Mouse (Mus musculus) MN1 (cell line): ENCODE results near the gene Tctex1d4.

Source experiments
- DNase-seq: peaks from one replicate; pipeline ENCODE4 v3.0.0-alpha.2; 2016; ENCODE audit warnings: low spot score

Tctex1d4 gene

DNA sequence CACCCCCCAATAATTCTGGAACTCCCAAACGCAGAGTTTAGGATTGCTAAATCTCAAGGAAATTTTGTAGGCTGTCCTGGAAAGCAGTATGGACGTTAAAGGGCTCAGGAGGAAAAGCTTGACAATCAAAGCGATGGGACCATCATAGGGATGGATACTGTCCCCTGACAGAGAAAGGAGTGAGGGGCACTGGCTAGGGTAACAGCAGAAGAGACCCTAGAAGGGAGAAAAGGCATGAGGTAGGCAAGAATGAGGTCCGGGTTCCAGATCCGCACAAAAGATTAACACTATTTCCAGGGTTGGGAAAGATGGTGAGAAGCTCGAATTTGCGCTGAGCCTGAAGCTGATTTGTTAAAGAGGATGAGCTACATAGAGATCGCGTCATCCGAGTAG, 6.5 kb upstream of the Tctex1d4 start:
- no peak for DNase-seq

DNA sequence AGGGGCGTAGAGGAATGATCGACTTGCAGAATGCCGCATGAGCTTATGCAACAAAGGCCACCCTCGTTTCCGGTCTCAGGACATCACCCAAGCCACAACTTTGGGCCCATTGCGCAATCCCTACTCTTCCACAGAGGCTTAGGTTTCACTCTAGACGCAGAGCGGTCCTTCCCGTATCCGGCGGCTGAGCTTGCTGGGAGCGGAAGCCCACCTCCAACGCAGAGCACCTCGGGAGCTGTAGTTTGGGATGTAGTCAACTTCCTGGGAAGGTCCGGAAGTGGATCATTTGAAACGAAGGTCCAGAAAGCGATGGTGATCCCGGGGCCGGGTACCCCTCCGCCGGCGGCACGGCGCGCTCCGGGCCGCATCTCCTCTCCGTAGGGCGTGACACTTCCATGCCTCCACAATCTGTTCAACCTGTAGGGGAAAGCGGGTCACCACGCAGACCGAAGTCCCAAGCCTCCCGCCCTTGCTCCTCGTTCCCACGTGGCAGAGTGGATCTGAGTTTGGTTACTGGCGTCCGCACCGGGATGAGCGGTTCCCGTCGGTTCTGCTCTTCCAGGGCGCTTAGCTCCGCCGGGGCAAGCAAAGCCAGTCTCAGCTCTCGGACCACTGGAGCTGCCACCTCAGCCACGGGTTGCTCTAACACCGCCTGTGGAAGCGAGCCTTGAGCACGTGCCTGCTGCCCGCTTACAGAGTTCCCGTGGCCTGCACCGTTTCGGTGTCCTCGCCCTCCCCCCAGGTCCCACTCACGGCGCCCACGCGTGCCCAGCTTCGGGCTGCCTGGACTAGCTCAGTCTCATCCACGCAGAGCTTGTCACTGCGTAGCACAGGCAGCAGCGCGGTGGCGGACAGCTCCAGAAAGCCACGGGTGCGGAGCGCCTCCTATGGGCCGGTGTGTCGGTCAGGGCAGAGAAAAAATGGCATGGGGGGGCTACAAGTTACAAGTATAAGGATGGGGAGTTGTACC, 5.9 kb upstream of the Tctex1d4 start:
- DNase-seq: peak; percentile 92

DNA sequence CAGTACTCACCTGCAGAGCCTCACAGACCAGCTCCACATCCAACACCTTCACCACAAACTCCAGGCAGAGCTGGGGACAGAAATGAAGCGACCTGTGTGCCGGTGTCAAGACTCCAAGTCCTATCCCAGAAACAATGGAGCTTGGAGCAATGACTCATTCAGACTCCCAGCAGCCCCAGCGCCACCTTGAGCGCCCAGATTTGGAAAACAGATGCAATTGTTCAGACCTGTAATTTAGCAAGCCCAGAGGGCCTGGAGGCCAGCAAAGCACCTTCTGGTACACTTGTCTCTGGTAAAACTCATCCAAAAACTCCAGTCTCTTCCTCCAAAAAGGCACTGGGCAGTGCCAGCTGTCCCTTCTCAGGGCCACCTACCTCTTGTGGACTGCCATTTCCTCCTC, 4.4 kb upstream of the Tctex1d4 start:
- peak; percentile 59 for DNase-seq

DNA sequence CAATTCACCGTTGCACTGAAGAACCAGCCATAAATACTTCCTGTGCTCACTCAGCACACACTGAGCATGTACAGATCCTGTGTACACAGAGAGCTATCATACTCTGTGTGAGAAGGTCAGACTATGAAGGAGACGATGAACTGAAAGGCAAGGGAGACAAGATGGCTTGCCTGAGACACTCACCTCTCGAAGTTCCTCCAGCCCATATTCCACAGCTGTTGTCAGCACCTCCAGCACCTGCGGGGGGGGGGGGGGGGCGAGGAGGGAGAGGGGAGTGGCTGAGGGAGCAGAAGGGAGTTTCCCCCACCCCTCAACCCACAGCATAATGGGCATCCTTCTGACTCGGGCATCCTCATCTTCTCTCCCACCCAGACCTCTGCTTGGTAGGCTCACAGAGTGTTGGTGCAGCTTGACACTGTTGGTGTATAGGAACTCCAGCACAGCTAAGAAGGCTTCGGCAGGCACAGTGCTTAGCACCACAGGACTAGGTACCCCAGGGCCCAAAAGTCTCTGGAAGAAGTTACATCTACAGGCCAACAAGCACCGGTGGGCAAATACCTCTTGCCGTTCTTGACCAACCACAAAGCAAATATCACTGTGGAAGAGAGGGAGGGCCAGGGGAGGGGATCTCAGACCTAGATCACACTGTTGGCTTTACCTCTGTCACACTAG, 2.9 kb upstream of the Tctex1d4 start:
- no peak for DNase-seq

DNA sequence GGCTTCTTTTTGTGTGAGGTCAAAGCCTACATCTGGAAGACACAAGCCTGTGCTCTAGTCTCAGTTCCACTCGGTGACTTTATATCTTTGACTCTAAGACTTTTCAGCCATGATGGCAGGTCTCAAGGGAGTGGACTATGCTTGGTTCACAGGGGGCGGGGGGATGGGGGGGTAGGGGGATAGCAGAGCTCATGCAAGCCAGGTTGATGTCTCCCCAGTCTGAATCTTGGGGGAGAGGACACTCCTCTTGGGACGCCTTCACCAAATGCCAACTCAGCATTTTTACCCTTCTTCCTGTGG, 2.4 kb upstream of the Tctex1d4 start:
- no peak for DNase-seq

DNA sequence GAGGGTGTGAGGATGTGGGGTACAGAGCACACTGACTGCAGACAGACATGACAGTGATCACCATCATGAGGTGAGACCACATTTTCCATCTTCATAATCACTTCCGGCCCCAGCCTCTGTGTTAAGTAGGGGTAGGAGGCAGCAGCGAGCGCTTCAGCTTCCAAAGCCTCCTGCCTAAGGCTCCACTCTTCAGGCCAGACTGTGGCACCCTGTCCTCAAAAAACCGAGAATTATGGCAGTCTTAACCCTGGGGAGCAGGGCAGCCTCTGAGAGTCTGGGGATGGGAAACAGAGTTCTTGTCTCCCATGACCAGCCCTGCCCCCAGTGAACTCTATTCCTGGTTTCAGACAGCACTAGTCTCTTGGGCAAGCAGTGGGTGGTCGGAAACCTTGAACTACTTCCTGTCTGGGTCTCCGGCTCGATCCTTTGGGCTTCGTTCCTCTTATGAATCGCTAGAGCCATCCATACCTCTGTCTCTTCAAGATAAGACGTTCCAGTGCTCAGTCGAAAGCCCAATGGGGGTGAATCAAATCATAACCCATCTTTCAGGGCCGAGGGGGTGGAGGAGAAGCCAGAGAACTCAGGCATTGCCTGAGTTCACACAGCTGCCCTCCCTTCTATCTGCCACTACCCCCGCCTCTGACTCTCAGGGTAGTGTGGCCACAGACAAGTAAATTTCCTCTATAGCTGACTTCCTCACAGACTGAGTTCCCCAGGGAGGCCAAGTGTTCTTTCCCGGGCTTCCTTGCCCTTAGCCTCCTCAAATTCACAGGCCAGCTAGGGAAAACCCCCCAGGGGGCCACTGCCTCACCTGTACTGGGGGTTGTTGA, 1.9 kb upstream of the Tctex1d4 start:
- no peak for DNase-seq

DNA sequence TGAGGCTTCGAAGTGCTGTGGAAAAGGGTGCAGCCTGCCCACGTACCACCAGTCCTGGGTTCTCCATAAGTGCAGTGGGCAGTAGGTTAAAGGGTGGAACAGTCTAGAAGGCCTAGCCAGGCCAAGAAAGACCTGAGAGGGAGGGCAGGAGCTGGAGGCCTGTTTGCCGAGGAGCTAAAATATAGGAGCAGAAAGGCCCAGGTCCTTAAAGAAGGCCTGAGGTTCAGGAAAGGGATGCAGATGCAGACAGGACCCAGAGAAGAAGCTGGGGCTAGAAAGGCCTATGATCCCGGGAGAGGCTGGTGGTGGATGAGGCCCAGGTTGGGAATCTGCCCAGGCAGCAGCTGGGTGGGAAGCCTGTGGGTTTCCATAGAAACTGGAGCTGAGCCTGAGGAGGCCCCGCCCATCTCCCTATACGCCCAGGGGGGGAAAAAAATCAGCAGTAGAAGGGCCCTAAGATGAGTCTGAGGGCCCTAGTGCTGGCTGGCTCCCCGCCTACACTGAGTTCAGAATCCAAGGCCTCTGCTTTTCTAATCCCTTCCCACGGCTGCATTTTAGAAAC, 1.2 kb upstream of the Tctex1d4 start, which contains the start of gene Btbd19:
TSS of gene Btbd19 (minus strand) at position 378 of the 562 bp plus-strand sequence.
- DNase-seq: peak; percentile 73

DNA sequence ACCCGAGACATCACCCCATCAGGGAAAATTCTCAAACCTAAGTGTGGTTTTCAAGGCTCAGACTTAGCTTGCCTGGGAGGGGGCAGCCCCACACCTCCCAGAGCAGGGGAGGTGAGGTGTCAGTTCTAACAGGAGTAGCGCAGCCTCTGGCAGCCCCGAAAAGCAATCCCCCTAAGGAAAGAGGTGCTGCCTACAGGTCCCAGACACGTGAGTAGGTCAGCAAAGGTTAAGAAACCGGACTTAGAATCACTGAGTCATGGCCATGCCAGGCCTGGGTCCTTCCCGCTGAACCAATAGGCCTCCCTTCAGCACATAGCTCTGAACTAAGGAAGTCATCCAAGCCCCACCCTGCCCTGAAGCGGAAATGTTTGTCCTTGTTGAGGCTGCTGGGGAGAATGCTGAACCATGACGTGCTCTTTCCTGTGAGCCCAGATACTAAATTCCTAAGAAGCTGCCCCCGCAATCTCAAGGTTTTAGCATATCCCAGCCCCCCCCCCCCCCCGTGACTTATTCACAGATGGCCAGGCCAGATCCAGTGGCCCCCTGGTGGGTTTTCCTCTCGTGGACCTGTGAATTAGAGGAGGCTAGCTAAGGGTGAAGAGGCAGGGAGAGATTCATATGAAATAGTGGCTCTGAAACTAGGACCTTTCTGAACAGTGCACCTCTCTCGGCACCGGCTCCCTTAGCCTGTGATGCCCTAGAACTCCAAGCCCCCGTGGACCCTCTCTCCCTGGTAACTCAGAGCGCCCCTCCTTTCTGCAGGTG, 502 bp upstream of the Tctex1d4 start:
- DNase-seq: peak; percentile 75

DNA sequence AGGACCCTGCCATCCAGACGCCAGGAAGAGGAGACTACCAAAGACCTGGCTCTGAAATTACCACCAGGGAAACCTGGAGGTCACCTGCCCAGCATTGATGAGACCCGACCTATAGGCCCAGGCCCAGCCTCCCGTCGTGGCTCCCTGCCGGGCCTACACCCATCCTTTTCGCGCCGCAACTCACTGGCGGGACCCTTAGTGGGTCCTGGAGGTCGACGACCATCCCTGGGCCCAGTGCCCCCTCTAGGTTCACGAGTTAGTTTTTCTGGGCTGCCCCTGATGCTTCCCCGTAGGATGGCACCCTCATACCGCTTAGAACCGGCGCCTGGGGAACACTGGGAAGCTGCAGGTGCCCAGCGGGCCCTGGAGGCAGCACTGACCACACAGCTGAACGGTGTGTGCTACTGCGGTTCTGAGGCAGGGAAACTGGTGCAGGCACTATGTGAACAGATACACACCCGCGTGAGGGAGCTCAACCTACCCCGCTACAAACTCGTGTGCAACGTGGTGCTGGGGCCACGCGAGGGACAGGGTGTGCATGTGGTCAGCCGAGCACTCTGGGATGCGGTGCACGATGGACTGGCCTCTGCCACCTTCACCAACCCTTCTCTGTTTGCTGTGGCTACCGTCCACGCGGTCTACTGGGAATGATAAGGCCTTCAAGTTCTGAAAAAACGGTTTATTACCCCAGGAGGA, 1.5 kb downstream of the Tctex1d4 start:
- DNase-seq: no peak

DNA sequence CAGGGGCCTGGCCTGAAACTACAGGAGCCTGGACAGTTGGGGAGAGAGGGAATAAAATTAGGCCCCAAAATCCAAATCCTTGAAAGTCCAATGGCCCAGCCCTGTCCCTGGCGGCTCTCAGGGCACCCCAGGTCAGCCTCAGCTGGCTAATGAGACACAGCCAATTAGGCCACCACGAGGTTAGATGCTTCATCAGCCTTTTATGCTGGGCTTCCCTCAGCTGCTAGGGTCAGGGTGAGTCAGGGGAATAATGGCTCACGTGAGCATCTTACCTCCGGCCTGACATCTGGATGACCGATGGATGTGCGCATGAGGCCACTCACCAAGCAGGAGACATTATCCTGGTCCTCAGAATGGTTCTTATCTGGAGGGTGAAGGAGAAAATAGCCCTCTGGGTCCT, 4.2 kb downstream of the Tctex1d4 start:
- peak; percentile 45 for DNase-seq

DNA sequence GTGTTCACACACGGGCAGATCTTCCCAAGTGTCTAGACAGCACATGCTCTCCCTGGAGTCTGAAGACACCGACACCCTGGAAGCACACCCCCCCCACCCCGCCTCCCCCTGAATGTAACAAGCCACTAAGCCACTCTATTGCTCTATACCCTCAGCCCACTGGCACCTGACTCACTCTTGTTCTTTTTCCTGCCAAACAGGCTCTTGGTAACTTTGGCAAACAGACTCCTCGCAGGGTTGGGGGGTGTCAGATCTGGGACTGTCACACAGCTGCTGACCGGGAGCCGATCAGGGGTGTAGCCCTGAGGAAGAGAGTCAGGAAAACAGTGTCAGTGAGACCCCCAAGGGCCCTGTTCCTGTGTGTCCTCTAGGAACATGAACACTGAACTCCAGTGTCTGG, 4.6 kb downstream of the Tctex1d4 start:
- no peak for DNase-seq

DNA sequence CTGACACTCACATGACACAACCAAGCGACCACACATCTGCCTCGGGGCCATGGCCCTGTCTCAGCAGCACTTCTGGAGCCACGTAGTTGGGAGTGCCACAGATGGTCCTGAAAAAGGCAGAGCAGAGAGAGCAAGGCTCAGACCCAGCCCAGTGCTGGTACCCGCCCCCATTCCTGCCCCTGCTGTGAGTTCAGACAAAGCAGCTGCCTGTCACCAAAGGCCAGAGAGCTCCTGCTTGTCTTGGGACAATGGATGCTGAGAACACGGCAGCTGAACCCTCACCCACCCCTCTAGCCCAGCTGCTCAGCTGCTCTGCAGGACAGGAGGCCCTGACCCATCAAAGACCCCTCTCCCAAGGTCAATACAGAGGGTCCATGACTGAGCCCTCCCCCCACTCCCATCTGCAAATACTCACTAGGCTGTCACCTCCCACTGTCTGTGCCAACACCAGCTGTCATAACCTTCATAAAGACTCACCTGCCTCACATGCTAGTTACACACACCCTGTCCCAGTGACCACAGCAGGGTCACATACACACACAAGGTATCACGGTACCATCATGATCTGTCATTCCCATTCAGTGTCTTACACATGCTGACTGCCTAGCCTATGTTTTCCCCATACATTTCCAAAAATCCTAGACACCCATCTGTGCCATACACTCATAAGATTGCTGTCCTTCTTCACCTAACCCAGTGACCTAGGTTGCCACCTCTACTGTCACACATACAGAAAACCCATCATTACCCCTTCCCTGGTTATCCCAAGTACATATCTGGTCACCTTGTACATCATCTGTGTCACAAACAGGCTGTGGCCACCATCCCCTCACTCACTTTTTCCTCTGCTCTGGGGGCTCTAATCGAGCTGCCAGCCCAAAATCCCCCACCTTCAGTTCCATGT, 5.5 kb downstream of the Tctex1d4 start:
- DNase-seq: peak; percentile 54

DNA sequence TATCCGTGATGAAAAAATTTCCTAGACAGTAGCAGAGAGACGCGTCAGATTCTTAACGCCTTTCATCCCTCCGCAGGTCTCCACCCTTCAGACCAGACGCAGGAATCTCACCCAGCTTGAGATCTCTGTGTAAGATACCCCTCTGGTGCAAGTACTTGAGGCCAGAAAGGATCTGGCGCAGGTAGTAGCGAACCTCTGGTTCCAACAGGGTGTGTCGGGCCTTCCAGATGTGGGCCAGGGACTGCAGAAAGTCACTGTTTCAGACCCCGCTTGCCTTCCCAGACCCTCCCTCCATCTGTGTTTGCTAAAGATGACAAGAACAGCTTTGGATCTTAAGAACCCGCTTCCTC, 6.2 kb downstream of the Tctex1d4 start:
- peak; percentile 19 for DNase-seq

DNA sequence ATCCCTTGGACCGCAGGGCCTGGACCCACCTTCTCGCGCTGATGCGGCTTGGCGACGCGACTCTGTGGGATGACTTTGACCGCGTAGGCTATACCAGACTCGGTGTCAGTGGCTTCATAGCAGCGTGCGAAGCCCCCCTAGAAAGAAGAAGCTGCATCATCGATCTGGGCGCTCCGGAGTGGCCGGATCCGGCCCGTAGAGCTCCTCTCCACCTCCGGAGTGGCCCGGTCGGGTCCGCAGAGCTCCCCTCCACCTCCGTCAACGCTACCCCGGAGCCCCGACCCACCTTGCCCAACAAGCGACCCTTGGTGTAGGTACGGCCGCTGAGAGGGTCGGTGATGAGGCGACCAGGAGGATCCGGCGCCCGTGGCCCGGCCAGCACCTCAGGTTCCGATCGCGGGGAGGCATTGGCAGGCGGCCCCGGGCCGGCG, 6.8 kb downstream of the Tctex1d4 start:
- DNase-seq: peak; percentile 21

DNA sequence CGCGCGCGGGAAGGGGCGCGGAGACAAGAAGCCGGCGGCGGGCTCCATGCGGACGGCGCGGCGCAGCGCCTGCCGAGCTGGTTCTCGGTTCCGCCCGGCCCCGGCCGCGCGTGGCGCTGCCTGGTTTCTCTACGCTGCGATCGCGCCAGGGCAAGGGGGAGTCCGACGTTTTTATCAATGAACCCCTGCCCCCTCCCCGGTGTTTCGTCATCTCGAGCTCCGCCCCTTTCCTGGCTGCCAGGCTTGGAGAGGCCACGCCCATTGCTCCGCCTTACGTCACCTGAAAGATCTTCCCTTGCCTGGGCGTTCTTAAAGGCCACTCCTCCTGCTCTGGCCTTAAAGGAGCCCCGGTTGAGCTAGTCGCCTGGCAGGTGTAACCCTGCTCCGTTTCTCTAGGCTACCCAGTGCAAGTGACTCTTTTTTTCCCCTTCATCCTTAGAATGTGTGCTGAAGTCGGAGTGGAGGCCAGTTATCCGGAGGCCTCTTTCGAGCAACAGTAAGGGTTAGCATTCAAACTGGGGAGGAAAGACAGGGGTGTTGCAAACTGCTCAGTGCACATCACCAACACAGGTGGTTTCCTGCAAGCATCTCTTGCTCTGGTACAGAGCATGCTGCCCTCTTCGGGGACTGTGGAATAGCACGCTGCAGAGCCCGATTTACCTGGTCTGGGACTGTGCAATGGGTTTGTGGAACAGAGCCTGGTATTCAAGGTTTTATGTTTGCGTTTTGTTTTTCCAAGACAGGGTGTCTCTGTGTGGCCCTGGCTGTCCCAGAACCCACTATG, 7.4 kb downstream of the Tctex1d4 start, which contains the start of gene Plk3:
TSS of gene Plk3 (minus strand) at position 147 of the 784 bp plus-strand sequence.
- DNase-seq: peak; percentile 93

DNA sequence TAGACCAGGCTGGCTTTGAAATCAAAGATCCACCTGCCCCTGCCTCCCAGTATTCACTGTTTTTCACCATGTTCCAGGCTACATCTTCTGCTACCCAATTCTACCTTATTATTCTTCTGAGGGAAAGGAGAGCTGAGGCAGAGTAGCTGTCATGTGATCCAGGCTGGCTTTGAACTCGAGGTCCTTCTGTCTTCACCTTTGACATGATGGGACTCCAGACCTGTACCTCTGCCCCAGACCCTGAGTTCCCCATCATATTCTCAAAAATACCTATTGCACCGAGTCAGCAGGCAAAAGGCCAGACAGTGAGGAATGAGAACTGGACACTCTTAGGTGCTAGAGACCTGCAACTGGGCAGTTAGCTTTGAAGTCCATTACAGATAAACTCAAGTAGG, 8.0 kb downstream of the Tctex1d4 start:
- DNase-seq: no peak

DNA sequence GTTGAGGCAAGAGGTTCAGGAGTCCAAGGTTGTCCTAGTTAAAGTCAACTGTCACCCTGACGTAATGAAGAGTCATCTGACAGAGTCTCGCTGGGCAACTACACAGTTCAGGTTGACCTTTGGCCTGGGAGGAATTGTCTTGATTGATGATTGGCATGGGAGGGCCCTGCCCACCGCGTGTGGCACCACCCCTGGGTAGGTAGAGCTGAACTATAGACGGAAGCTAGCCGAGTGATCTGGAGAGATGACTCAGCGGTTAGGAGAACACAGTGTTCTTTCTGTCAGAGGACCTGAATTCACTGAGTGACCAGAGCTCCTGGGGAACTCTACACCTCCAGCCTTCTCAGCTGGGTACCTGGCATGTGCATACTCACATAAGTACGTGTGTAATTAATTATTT, 9.4 kb downstream of the Tctex1d4 start:
- peak; percentile 46 for DNase-seq

DNA sequence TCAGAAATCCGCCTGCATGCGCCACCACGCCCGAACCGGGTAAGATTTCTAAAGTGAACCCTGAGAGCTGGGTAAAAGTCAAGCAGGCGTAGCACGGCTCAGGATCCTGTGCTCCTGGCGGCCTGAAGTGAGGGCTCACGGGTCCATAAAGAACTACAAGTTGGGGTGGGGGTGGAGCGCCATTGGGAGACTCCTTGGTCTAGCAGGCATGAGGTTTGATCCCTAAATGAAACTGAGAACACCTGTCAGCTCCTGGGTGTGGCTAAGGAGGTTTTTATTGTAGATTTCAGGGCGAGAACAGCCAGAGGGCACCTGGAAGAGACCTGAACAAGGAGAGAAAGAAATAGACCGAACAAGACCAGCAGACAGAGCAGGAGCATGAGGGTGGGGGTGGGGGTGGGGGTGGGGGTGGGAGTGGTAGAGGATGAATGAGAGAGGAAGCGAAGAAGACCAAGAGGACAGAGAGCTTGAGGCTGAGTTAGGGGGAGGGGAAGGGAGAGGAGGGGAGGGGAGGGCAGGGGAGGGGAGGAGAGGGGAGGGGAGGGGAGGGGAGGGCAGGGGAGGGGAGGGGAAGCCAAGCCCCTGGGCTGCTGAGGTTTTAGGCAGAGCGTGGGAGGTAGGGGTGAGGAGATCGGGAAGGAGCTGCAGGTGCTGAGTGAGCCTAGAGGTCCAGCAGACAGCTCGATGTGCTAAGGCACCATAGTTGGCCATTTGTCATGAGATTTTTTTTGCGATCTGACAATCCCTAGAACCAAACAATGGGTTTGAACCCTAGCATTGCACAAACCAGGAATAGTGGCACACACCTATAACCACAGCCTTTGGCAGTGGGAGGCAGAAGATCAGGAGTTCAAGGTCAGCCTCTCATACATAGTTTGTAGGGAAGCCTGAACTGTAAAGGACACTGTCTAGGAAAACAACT, 12.0 kb downstream of the Tctex1d4 start:
- DNase-seq: no peak
